Mouse (Mus musculus) liver, adult 2 months (tissue): ENCODE data around the gene Speg. TPM values are rescaled to one million over a fixed set of nuclear protein-coding genes. Genes with fewer than 3 reads are reported as not detected.

Source experiments
- DNase-seq: peaks from one replicate; pipeline ENCODE4 v3.0.0-alpha.2; 2011; ENCODE audit warnings: low read depth, low spot score; ENCODE audit errors: extremely low read depth
- H3K27ac ChIP-seq: fragments of 200-500 bp; replicated peaks from 2 replicates; pipeline ENCODE4 v1.5.1; 2012; ENCODE audit warnings: low read depth, mild to moderate bottlenecking, control low read depth, inconsistent platforms, low read length; ENCODE audit not compliant: insufficient read depth
- H3K27me3 ChIP-seq: fragments of 200-500 bp; 2 replicates; pipeline ENCODE4 v1.6.1; 2012; ENCODE audit warnings: mild to moderate bottlenecking, moderate library complexity, low read length, inconsistent platforms; ENCODE audit not compliant: control insufficient read depth, insufficient read depth
- H3K36me3 ChIP-seq: fragments of 200-500 bp; 2 replicates; pipeline ENCODE4 v1.6.1; 2012; ENCODE audit warnings: low read length, inconsistent platforms; ENCODE audit not compliant: control insufficient read depth, insufficient read depth
- H3K4me1 ChIP-seq: fragments of 200-500 bp; 2 replicates; pipeline ENCODE4 v1.6.1; 2011; ENCODE audit warnings: low read length; ENCODE audit not compliant: control insufficient read depth, insufficient read depth
- H3K4me3 ChIP-seq: fragments of 200-500 bp; 2 replicates; pipeline ENCODE4 v1.5.1; 2011; ENCODE audit warnings: low read depth, mild to moderate bottlenecking, control low read depth, low read length, moderate library complexity; ENCODE audit not compliant: insufficient read depth
- H3K79me2 ChIP-seq: fragments of 200-500 bp; 2 replicates; pipeline ENCODE4 v1.6.1; 2012; ENCODE audit warnings: inconsistent platforms, mild to moderate bottlenecking, low read length, moderate library complexity; ENCODE audit not compliant: control insufficient read depth, insufficient read depth
- H3K9ac ChIP-seq: fragments of 200-500 bp; 2 replicates; pipeline ENCODE4 v1.6.1; 2012; ENCODE audit warnings: low read depth, mild to moderate bottlenecking, control low read depth, inconsistent platforms, low read length
- CTCF ChIP-seq: fragments of 200-500 bp; IDR thresholded peaks from 2 replicates; pipeline ENCODE4 v1.5.1; 2011; ENCODE audit warnings: low read depth, low read length, control low read depth
- POLR2A ChIP-seq: fragments of 200-500 bp; IDR thresholded peaks from 2 replicates; pipeline ENCODE4 v1.6.1; 2011; ENCODE audit warnings: low read length, control low read depth; ENCODE audit not compliant: insufficient read depth; ENCODE audit errors: extremely low read depth
- WGBS: fragments of 180-500 bp; shearing (Covaris S2); methylation state at CpG from one replicate; pipeline ENCODE4 v1.1.7; 2018; 5-methylcytosine and 5-hydroxymethylcytosine counted together
- polyA plus RNA-seq: library from polyadenylated mRNA; depleted of rRNA; stranded (reverse); fragments of >200 nt; gene quantifications from 2 replicates; pipeline ENCODE4 v1.2.3, GENCODE M21; 2012
- total RNA-seq: library from RNA; depleted of rRNA; stranded (reverse); fragments of >200 nt; gene quantifications from 2 replicates; pipeline ENCODE4 v1.2.3, GENCODE M21; 2014

Speg gene
- total and polyA plus RNA-seq, 2 experiments: 0.55 to 3.4 TPM

- no peaks in the 10 kb centered on the region for H3K36me3 ChIP-seq
- H3K4me1 ChIP-seq: peaks cover 3% of the 10 kb centered on the region; the same call in 1 of the 2 replicates
- 9% methylated on average over 14 of the region's 14 CpGs for WGBS
Observed at GRCm38 (mm10) chr1:75448937-75449336, 73.8 kb downstream of the Speg start.

GRCm38 (mm10) chr1:75449377-75450135, 74.5 kb downstream of the Speg start:
- Histone ChIP-seq H3K27me3 (peaks cover 17% of the 10 kb centered on the region), H3K4me3 (no peak overlapping the region), H3K9ac (no peak overlapping the region), H3K4me1 (peaks cover 3% of the 10 kb centered on the region; the same call in 1 of the 2 replicates), H3K79me2 (no peaks in the 10 kb centered on the region), H3K36me3 (no peaks in the 10 kb centered on the region), H3K27ac (no peak overlapping the region)
- DNase-seq: no peak
- 9% methylated on average over 8 of the region's 8 CpGs for WGBS
- no peak for TF ChIP-seq POLR2A
- TF ChIP-seq CTCF: no peak

More at GRCm38 (mm10) chr1:75448937-75449336, 73.8 kb downstream of the Speg start:
- H3K27me3 ChIP-seq: peaks cover 17% of the 10 kb centered on the region
- H3K9ac ChIP-seq: no peak overlapping the region
- H3K79me2 ChIP-seq: no peaks in the 10 kb centered on the region
- H3K27ac ChIP-seq: no peak overlapping the region
- TF ChIP-seq POLR2A: no peak
- no peak for TF ChIP-seq CTCF
- no peak overlapping the region for H3K4me3 ChIP-seq
- DNase-seq: no peak

GRCm38 (mm10) chr1:75450314-75451005, 75.4 kb downstream of the Speg start, which contains the start of gene Asic4:
Gene Asic4, plus strand, starts transcription at chr1:75450436.
- no peak for DNase-seq
- no peak within 1 kb of the TSS for H3K4me3 ChIP-seq

DNA sequence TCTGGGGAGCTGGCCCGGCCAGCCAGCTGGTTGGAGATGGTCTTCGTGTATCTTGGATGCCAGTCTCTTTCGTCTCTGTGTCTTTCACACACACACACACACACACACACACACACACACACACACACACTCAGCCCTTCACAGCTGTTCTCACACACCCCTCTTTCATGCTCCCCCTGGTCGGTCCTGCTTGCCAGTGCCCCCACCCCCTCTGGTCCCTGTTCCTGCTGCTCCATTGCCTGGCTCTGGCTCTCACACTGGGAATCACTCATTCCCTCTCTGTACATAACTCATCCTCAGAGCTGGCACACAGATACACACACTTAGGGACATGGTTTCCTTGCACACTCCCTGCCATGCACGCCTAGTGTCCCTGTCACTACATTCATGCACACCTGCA, 76.8 kb downstream of the Speg start:
- WGBS: 75% methylated on average over 5 of the region's 5 CpGs
- DNase-seq: no peak
- no peak overlapping the region for H3K27ac ChIP-seq
- TF ChIP-seq POLR2A (no peak), CTCF (no peak)
- H3K4me3 ChIP-seq: no peak overlapping the region
- H3K9ac ChIP-seq: no peak overlapping the region
- H3K27me3 ChIP-seq: peaks cover 16% of the 10 kb centered on the region; the same call in 1 of the 2 replicates
- no peaks in the 10 kb centered on the region for H3K79me2 ChIP-seq
- peaks cover 3% of the 10 kb centered on the region; the same call in 1 of the 2 replicates for H3K4me1 ChIP-seq
- no peaks in the 10 kb centered on the region for H3K36me3 ChIP-seq

More at GRCm38 (mm10) chr1:75450314-75451005, 75.4 kb downstream of the Speg start, which contains the start of gene Asic4:
- H3K9ac ChIP-seq: no peak within 1 kb of the TSS
- WGBS: 4% methylated on average over 35 of the region's 35 CpGs
- H3K27ac ChIP-seq: no peak within 1 kb of the TSS
- peaks cover 3% of the 10 kb centered on the region; the same call in 1 of the 2 replicates for H3K4me1 ChIP-seq
- no peaks in the 10 kb centered on the region for H3K36me3 ChIP-seq
- TF ChIP-seq CTCF (no peak), POLR2A (no peak)
- H3K27me3 ChIP-seq: peaks cover 18% of the 10 kb centered on the region
- no peaks in the 10 kb centered on the region for H3K79me2 ChIP-seq

- Histone ChIP-seq H3K4me3 (no peak overlapping the region), H3K79me2 (no peaks in the 10 kb centered on the region), H3K4me1 (no peaks in the 10 kb centered on the region), H3K27me3 (peaks cover 13% of the 10 kb centered on the region; the same call in 1 of the 2 replicates), H3K9ac (no peak overlapping the region), H3K27ac (no peak overlapping the region), H3K36me3 (no peaks in the 10 kb centered on the region)
- DNase-seq: no peak
- WGBS: 84% methylated on average over 3 of the region's 3 CpGs
- TF ChIP-seq CTCF: no peak
- TF ChIP-seq POLR2A: no peak
Observed at GRCm38 (mm10) chr1:75455433-75455832, 80.3 kb downstream of the Speg start.
